8 mouse cellular contexts compared by ENCODE assay signal in the genomic region with DNA sequence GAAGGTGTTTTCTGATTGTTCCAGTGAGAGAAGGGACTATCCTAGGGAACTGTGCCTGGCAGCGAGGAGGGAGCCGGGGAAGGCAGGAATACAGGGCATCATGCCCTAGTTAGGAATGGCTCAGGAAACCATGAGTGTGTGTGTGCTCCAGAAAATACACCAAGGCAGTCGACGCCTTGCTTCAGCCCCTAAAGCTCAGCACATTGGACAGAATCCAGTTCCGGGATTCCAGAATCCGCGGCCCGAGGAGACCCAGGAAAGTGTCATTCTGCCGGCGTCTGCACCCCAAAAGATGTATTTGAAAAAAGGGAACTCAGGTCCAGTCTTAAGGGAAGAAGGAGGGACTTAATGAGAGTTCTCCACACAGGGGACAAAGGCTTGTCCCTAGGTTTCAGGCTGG. TPM values are rescaled to one million over a fixed set of nuclear protein-coding genes. Genes with fewer than 3 reads are reported as not detected.
A peak's percentile ranks its signal among the peaks of the same experiment; 100 is the strongest.
DNase-seq lines count a peak whose midpoint lies in the region; ATAC-seq and TF ChIP-seq lines count a peak whose summit lies in the region.

No protein-coding gene starts in this region.

- no peaks in the 10 kb centered on the region for H3K9me3 ChIP-seq in forebrain, embryonic 12.5 days
- H3K9me3 ChIP-seq in intestine, postnatal 0 days (ENCODE audit: control insufficient read depth), result no peaks in the 10 kb centered on the region
- no peaks in the 10 kb centered on the region for H3K9me3 ChIP-seq in midbrain, embryonic 12.5 days

- no peaks in the 10 kb centered on the region for H3K36me3 ChIP-seq in testis, adult 2 months (ENCODE audit: control insufficient read depth, insufficient read depth, low read length)
- 0 out of 2 replicates have a peak, but pooled peaks cover 3% of the 10 kb centered on the region for H3K36me3 ChIP-seq in forebrain, embryonic 12.5 days (replicated peaks)
- no peaks in the 10 kb centered on the region for H3K36me3 ChIP-seq in intestine, postnatal 0 days (ENCODE audit: control insufficient read depth, insufficient read depth)
- no peaks in the 10 kb centered on the region; the same call in 1 of the 2 replicates for H3K36me3 ChIP-seq in midbrain, embryonic 12.5 days

- H3K27me3 ChIP-seq in testis, adult 2 months (ENCODE audit: control insufficient read depth, insufficient read depth, low read length), result no peaks in the 10 kb centered on the region
- H3K27me3 ChIP-seq in forebrain, embryonic 12.5 days, result no peaks in the 10 kb centered on the region
- no peaks in the 10 kb centered on the region for H3K27me3 ChIP-seq in intestine, postnatal 0 days (replicated peaks; ENCODE audit: control insufficient read depth, insufficient read depth, low read length)
- no peaks in the 10 kb centered on the region for H3K27me3 ChIP-seq in midbrain, embryonic 12.5 days

- TF ChIP-seq CTCF in testis, adult 2 months (IDR thresholded peaks at IDR 0.05; ENCODE audit: control insufficient read depth, insufficient read depth, insufficient replicate concordance, low read depth, low read length), result no peak
- TF ChIP-seq CTCF in intestine, postnatal 0 days (IDR thresholded peaks at IDR 0.05; ENCODE audit: low read depth), result no peak

- peak overlapping the region; percentile 24; the same call in 1 of the 2 replicates for H3K4me2 ChIP-seq in forebrain, embryonic 12.5 days
- H3K4me2 ChIP-seq in intestine, postnatal 0 days (replicated peaks; ENCODE audit: low read depth), result peak overlapping the region; percentile 75
- H3K4me2 ChIP-seq in midbrain, embryonic 12.5 days (replicated peaks), result peak overlapping the region; percentile 32; the same call in 1 of the 2 replicates

- H3K27ac ChIP-seq in testis, adult 2 months (ENCODE audit: control insufficient read depth, insufficient read depth, low read depth, low read length), result no peak overlapping the region
- H3K27ac ChIP-seq in forebrain, embryonic 12.5 days, result peak overlapping the region; percentile 43; the same call in 1 of the 2 replicates
- peak overlapping the region; percentile 88 for H3K27ac ChIP-seq in intestine, postnatal 0 days (ENCODE audit: low read depth, low read length)
- 0 out of 2 replicates have a peak overlapping the region, but pooled peaks have one; percentile 26 for H3K27ac ChIP-seq in midbrain, embryonic 12.5 days (replicated peaks)

- no peak overlapping the region for H3K9ac ChIP-seq in forebrain, embryonic 12.5 days
- H3K9ac ChIP-seq in intestine, postnatal 0 days (ENCODE audit: low read depth, low read length), result peak overlapping the region; percentile 58
- no peak overlapping the region for H3K9ac ChIP-seq in midbrain, embryonic 12.5 days (replicated peaks)

- H3K4me1 ChIP-seq in testis, adult 2 months (ENCODE audit: control insufficient read depth, insufficient read depth, low read length), result peaks cover 10% of the 10 kb centered on the region
- no peaks in the 10 kb centered on the region for H3K4me1 ChIP-seq in forebrain, embryonic 12.5 days
- no peaks in the 10 kb centered on the region; the same call in none of the 2 replicates for H3K4me1 ChIP-seq in intestine, postnatal 0 days (replicated peaks; ENCODE audit: control insufficient read depth, insufficient read depth, low read length)
- peaks cover 5% of the 10 kb centered on the region; the same call in 1 of the 2 replicates for H3K4me1 ChIP-seq in midbrain, embryonic 12.5 days

- 74% methylated on average over 10 of the region's 10 CpGs for WGBS in forebrain, embryonic 12.5 days
- WGBS in intestine, postnatal 0 days, result 30% methylated on average over 10 of the region's 10 CpGs
- 69% methylated on average over 10 of the region's 10 CpGs for WGBS in midbrain, embryonic 12.5 days

- no peak for TF ChIP-seq POLR2A in testis, adult 2 months (IDR thresholded peaks at IDR 0.05; ENCODE audit: control insufficient read depth, low read depth, low read length)

- no peak for DNase-seq in testis, postnatal 10 days (ENCODE audit: low spot score)
- DNase-seq in thymus, postnatal 36 days, result no peak
- no peak for DNase-seq in embryo, embryonic 9.5 days (ENCODE audit: extremely low spot score)
- DNase-seq in urinary bladder, postnatal 25 days (ENCODE audit: low spot score), result no peak

- no peak for ATAC-seq in forebrain, embryonic 12.5 days (ENCODE audit: low FRiP score)
- peak; percentile 6; the same call in 1 of the 2 replicates for ATAC-seq in intestine, postnatal 0 days
- ATAC-seq in midbrain, embryonic 12.5 days (ENCODE audit: low FRiP score, low read depth), result no peak

- H3K4me3 ChIP-seq in testis, adult 2 months (ENCODE audit: control insufficient read depth, low read depth, low read length), result peak overlapping the region; percentile 22
- H3K4me3 ChIP-seq in forebrain, embryonic 12.5 days (replicated peaks), result no peak overlapping the region
- peak overlapping the region; percentile 41 for H3K4me3 ChIP-seq in intestine, postnatal 0 days (ENCODE audit: low read depth, low read length)
- no peak overlapping the region for H3K4me3 ChIP-seq in midbrain, embryonic 12.5 days

RNA-seq across cellular contexts. Expression of a gene that starts 26.5 kb away (rescaled TPM):
- polyA plus RNA-seq in testis, adult 2 months (2012; rRNA removed), result 6.9 and 7.8 TPM in 2 replicates
- 19.5 and 21.5 TPM in 2 replicates for polyA plus RNA-seq in forebrain, embryonic 12.5 days (2016; fragmentation: Nextera tagmentation; extraction: Ambion mirVana)
- polyA plus RNA-seq in intestine, postnatal 0 days (2015; fragmentation: Nextera tagmentation; extraction: Ambion mirVana), result 10.3 and 10.9 TPM in 2 replicates
- polyA plus RNA-seq in midbrain, embryonic 12.5 days (2016; fragmentation: Nextera tagmentation; extraction: Ambion mirVana), result 18.9 and 19.5 TPM in 2 replicates

Comparison
In these comparisons a context has a peak if more than half of its experiments do, and no peak if none do; other contexts are left out.
1. H3K4me3 ChIP-seq: peak in testis, adult 2 months (single experiment) and intestine, postnatal 0 days (single experiment); none in forebrain, embryonic 12.5 days (single experiment) and midbrain, embryonic 12.5 days (single experiment).
2. H3K4me2 ChIP-seq: peak in every context shown above with its lines; median percentile 75 in intestine, postnatal 0 days; 32 in midbrain, embryonic 12.5 days; 24 in forebrain, embryonic 12.5 days.